Mouse (Mus musculus): ENCODE data around the gene Syngr1. TPM values are rescaled to one million over a fixed set of nuclear protein-coding genes. Genes with fewer than 3 reads are reported as not detected.
A peak's percentile ranks its signal among the peaks of the same experiment; 100 is the strongest.

Syngr1 gene
- polyA plus RNA-seq, 1 experiment from 2014 or later: 14.9 TPM

GRCm38 (mm10) chr15:80127191-80127590 lies 36.1 kb downstream of the Syngr1 start:
- Histone ChIP-seq H3K27ac (ENCODE audit: low read depth) (no peak overlapping the region), H3K9ac (no peak overlapping the region), H3K4me3 (ENCODE audit: low read depth, low read length) (no peak overlapping the region), H3K36me3 (ENCODE audit: insufficient read depth) (no peaks in the 10 kb centered on the region), H3K9me3 (ENCODE audit: low read depth, low read length) (no peaks in the 10 kb centered on the region), H3K27me3 (ENCODE audit: insufficient read depth, low read length) (no peaks in the 10 kb centered on the region), H3K4me1 (ENCODE audit: insufficient read depth) (no peaks in the 10 kb centered on the region), H3K4me2 (no peak overlapping the region)
- ATAC-seq (ENCODE audit: insufficient read depth): no peak
- WGBS: 42% methylated on average over 1 of the region's 1 CpGs
- DNase-seq: peak; percentile 37
- peak; percentile 30; the same call in 1 of the 2 replicates for TF ChIP-seq CTCF (IDR thresholded peaks at IDR 0.05; ENCODE audit: low read depth)

GRCm38 (mm10) chr15:80129982-80130381 lies 38.8 kb downstream of the Syngr1 start:
- Histone ChIP-seq H3K9me3 (ENCODE audit: low read depth, low read length) (no peaks in the 10 kb centered on the region), H3K4me3 (ENCODE audit: low read depth, low read length) (no peak overlapping the region), H3K9ac (no peak overlapping the region), H3K4me1 (ENCODE audit: insufficient read depth) (peaks cover 5% of the 10 kb centered on the region; the same call in 1 of the 2 replicates), H3K27ac (ENCODE audit: low read depth) (no peak overlapping the region), H3K4me2 (no peak overlapping the region), H3K36me3 (ENCODE audit: insufficient read depth) (no peaks in the 10 kb centered on the region), H3K27me3 (ENCODE audit: insufficient read depth, low read length) (no peaks in the 10 kb centered on the region)
- no peak for ATAC-seq (ENCODE audit: insufficient read depth)
- 88% methylated on average over 6 of the region's 6 CpGs for WGBS
- no peak for DNase-seq
- TF ChIP-seq CTCF (IDR thresholded peaks at IDR 0.05; ENCODE audit: low read depth): no peak

- H3K9ac ChIP-seq: no peak overlapping the region; the same call in 1 of the 2 replicates
- no peak for TF ChIP-seq CTCF (IDR thresholded peaks at IDR 0.05; ENCODE audit: low read depth)
- H3K27me3 ChIP-seq (ENCODE audit: insufficient read depth, low read length): no peaks in the 10 kb centered on the region
- ATAC-seq (ENCODE audit: insufficient read depth): no peak
- H3K36me3 ChIP-seq (ENCODE audit: insufficient read depth): no peaks in the 10 kb centered on the region
- H3K27ac ChIP-seq (ENCODE audit: low read depth): no peak overlapping the region
- no peak for DNase-seq
- H3K9me3 ChIP-seq (ENCODE audit: low read depth, low read length): no peaks in the 10 kb centered on the region
- H3K4me3 ChIP-seq (ENCODE audit: low read depth, low read length): no peak overlapping the region
- H3K4me1 ChIP-seq (ENCODE audit: insufficient read depth): peaks cover 5% of the 10 kb centered on the region; the same call in 1 of the 2 replicates
- H3K4me2 ChIP-seq: no peak overlapping the region
- 64% methylated on average over 5 of the region's 5 CpGs for WGBS
Measured at GRCm38 (mm10) chr15:80130689-80131088, 39.6 kb downstream of the Syngr1 start.

GRCm38 (mm10) chr15:80131421-80131820 lies 40.3 kb downstream of the Syngr1 start:
- WGBS: 73% methylated on average over 6 of the region's 6 CpGs
- H3K4me1 ChIP-seq (ENCODE audit: insufficient read depth): peaks cover 5% of the 10 kb centered on the region; the same call in 1 of the 2 replicates
- no peak overlapping the region for H3K9ac ChIP-seq
- H3K4me3 ChIP-seq (ENCODE audit: low read depth, low read length): no peak overlapping the region
- TF ChIP-seq CTCF (IDR thresholded peaks at IDR 0.05; ENCODE audit: low read depth): no peak
- H3K9me3 ChIP-seq (ENCODE audit: low read depth, low read length): no peaks in the 10 kb centered on the region
- DNase-seq (no peak), ATAC-seq (ENCODE audit: insufficient read depth) (no peak)
- no peak overlapping the region for H3K27ac ChIP-seq (ENCODE audit: low read depth)
- H3K4me2 ChIP-seq: no peak overlapping the region
- no peaks in the 10 kb centered on the region for H3K27me3 ChIP-seq (ENCODE audit: insufficient read depth, low read length)
- 0 out of 2 replicates have a peak, but pooled peaks cover under 1% of the 10 kb centered on the region for H3K36me3 ChIP-seq (ENCODE audit: insufficient read depth)

DNA sequence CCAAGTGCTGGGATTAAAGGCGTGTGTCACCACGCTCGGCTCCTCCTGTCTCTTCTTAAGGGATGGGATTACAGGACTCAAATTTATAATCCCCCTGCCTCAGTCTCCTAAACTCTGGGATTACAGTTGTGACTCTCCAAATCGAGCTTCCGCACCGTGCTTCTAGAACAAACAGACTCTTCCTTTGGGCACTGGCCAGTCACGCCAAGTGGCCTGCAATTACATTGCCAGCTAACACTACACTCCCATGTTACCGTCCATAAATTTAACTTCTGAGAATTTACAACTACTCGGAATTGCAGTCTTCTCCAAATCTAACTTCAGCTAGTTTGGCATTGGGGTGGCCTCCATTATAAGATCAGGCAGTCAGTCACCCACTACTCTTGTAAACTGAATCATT lies 41.3 kb downstream of the Syngr1 start:
- peak; percentile 21 for DNase-seq
- Histone ChIP-seq H3K4me2 (peak overlapping the region; percentile 73), H3K36me3 (ENCODE audit: insufficient read depth) (0 out of 2 replicates have a peak, but pooled peaks cover 7% of the 10 kb centered on the region), H3K27ac (ENCODE audit: low read depth) (peak overlapping the region; percentile 99), H3K9ac (peak overlapping the region; percentile 84; the same call in 1 of the 2 replicates), H3K27me3 (ENCODE audit: insufficient read depth, low read length) (no peaks in the 10 kb centered on the region), H3K9me3 (ENCODE audit: low read depth, low read length) (no peaks in the 10 kb centered on the region), H3K4me3 (ENCODE audit: low read depth, low read length) (peak overlapping the region; percentile 73), H3K4me1 (ENCODE audit: insufficient read depth) (peaks cover 5% of the 10 kb centered on the region; the same call in 1 of the 2 replicates)
- 79% methylated on average over 9 of the region's 9 CpGs for WGBS
- no peak for TF ChIP-seq CTCF (IDR thresholded peaks at IDR 0.05; ENCODE audit: low read depth)
- ATAC-seq (ENCODE audit: insufficient read depth): no peak

GRCm38 (mm10) chr15:80132993-80133586 lies 42.0 kb downstream of the Syngr1 start, which contains the start of gene Tab1:
TSS of gene Tab1 (plus strand) at chr15:80133127.
- peak within 1 kb of the TSS; percentile 84 for H3K9ac ChIP-seq

DNA sequence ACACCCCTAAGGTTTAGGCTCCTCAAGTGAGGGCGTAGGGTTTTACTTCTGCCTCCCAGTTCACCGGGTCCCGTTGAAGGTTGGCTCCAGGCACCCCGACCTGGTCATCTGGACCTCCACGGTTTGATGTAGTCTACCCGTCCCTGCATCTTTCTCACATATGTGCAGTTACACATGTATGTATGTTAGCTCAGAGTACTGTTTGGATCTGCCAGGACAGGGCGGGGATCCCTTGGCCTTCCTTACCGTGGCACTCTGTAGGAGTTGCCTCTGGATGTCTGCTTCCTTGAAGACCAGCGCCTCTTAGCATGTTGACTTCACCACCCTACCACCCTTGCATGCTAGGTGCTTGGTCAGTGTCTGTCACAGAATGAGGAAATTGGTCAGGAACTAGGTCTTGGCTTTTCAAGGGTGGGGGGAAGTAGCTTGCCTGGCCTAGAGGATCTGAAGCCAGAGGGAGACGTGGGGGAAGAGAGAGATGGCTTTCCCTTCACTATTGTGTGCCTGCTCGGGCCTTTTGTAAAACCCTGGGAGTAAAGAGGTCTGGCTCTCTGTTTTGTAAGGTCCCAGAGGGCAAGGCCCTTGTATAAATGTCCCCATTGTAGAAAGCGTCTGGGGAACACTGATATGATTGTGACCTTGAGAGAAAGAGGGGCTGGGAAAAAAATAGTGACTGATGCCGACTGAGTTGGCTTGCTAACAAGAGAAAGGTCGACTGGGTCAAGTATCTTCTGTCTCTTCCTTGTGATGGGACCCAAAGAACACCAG lies 42.7 kb downstream of the Syngr1 start:
- TF ChIP-seq CTCF (IDR thresholded peaks at IDR 0.05; ENCODE audit: low read depth): no peak

More at GRCm38 (mm10) chr15:80132993-80133586, 42.0 kb downstream of the Syngr1 start, which contains the start of gene Tab1:
- under 1% methylated on average over 59 of the region's 59 CpGs for WGBS
- H3K27me3 ChIP-seq (ENCODE audit: insufficient read depth, low read length): no peaks in the 10 kb centered on the region
- peak within 1 kb of the TSS; percentile 73 for H3K4me2 ChIP-seq
- H3K9me3 ChIP-seq (ENCODE audit: low read depth, low read length): no peaks in the 10 kb centered on the region
- ATAC-seq (ENCODE audit: insufficient read depth) (peak; percentile 96), DNase-seq (peak; percentile 97)
- peaks cover 5% of the 10 kb centered on the region; the same call in 1 of the 2 replicates for H3K4me1 ChIP-seq (ENCODE audit: insufficient read depth)
- peak; percentile 77 for TF ChIP-seq CTCF (IDR thresholded peaks at IDR 0.05; ENCODE audit: low read depth)
- H3K27ac ChIP-seq (ENCODE audit: low read depth): peak within 1 kb of the TSS; percentile 99
- H3K4me3 ChIP-seq (ENCODE audit: low read depth, low read length): peak within 1 kb of the TSS; percentile 73
- 0 out of 2 replicates have a peak, but pooled peaks cover 7% of the 10 kb centered on the region for H3K36me3 ChIP-seq (ENCODE audit: insufficient read depth)

More for the DNA sequence above, 42.7 kb downstream of the Syngr1 start:
- Histone ChIP-seq H3K36me3 (ENCODE audit: insufficient read depth) (0 out of 2 replicates have a peak, but pooled peaks cover 7% of the 10 kb centered on the region), H3K9ac (peak overlapping the region; percentile 84), H3K9me3 (ENCODE audit: low read depth, low read length) (no peaks in the 10 kb centered on the region), H3K4me3 (ENCODE audit: low read depth, low read length) (peak overlapping the region; percentile 73), H3K27me3 (ENCODE audit: insufficient read depth, low read length) (no peaks in the 10 kb centered on the region), H3K27ac (ENCODE audit: low read depth) (peak overlapping the region; percentile 99), H3K4me1 (ENCODE audit: insufficient read depth) (peaks cover 5% of the 10 kb centered on the region; the same call in 1 of the 2 replicates), H3K4me2 (peak overlapping the region; percentile 73)
- WGBS: 9% methylated on average over 14 of the region's 14 CpGs
- ATAC-seq (ENCODE audit: insufficient read depth) (peak; percentile 3; the same call in 1 of the 2 replicates), DNase-seq (peak; percentile 46)

All from lung, embryonic 14.5 days (tissue).